Mouse (Mus musculus) erythroblast, embryonic 14.5 days (primary cell): ENCODE results near the gene Prps1l1.

ENCODE experiments used
- GATA1 ChIP-seq: IDR thresholded peaks from 2 replicates; pipeline ENCODE4 v1.6.1; 2012; ENCODE audit warnings: low read length, inconsistent platforms, mixed read lengths
- TAL1 ChIP-seq: IDR thresholded peaks from 3 replicates; pipeline ENCODE4 v1.6.1; 2012; ENCODE audit warnings: low read length, inconsistent platforms, mixed read lengths

- TF ChIP-seq GATA1 (no peak), TAL1 (no peak)
These were observed 31.5 kb downstream of the Prps1l1 start for GRCm38 (mm10) chr12:35016056-35016455.
